Mouse (Mus musculus): Measurements from ENCODE around the gene Auts2. TPM values are rescaled to one million over a fixed set of nuclear protein-coding genes. Genes with fewer than 3 reads are reported as not detected.
A peak's percentile ranks its signal among the peaks of the same experiment; 100 is the strongest.

Auts2 gene
- polyA plus RNA-seq, 1 experiment from 2014 or later, result 75.0 TPM

GRCm38 (mm10) chr5:132114561-132115301 lies 428.4 kb downstream of the Auts2 start:
- no peaks in the 10 kb centered on the region for H3K36me3 ChIP-seq (ENCODE audit: control insufficient read depth, insufficient read depth, low read length)
- no peak overlapping the region for H3K4me2 ChIP-seq (ENCODE audit: low read length)
- 66% methylated on average over 8 of the region's 8 CpGs for WGBS
- H3K27me3 ChIP-seq (ENCODE audit: control insufficient read depth, insufficient read depth, low read length), result no peaks in the 10 kb centered on the region
- H3K9me3 ChIP-seq (ENCODE audit: control insufficient read depth, low read length), result no peaks in the 10 kb centered on the region
- no peak for ATAC-seq (ENCODE audit: low FRiP score, low TSS enrichment)
- peak; percentile 25 for DNase-seq
- no peak overlapping the region for H3K4me3 ChIP-seq (replicated peaks; ENCODE audit: low read depth, low read length)
- H3K9ac ChIP-seq (replicated peaks; ENCODE audit: low read length), result no peak overlapping the region
- H3K4me1 ChIP-seq (ENCODE audit: control insufficient read depth, insufficient read depth, low read length), result peaks cover 6% of the 10 kb centered on the region; the same call in 1 of the 2 replicates
- no peak overlapping the region for H3K27ac ChIP-seq (replicated peaks; ENCODE audit: low read depth, low read length)

- H3K36me3 ChIP-seq (ENCODE audit: control insufficient read depth, insufficient read depth, low read length), result no peaks in the 10 kb centered on the region
- no peaks in the 10 kb centered on the region for H3K27me3 ChIP-seq (ENCODE audit: control insufficient read depth, insufficient read depth, low read length)
- H3K4me3 ChIP-seq (replicated peaks; ENCODE audit: low read depth, low read length), result no peak overlapping the region
- 61% methylated on average over 7 of the region's 7 CpGs for WGBS
- H3K27ac ChIP-seq (replicated peaks; ENCODE audit: low read depth, low read length), result no peak overlapping the region
- H3K9me3 ChIP-seq (ENCODE audit: control insufficient read depth, low read length), result no peaks in the 10 kb centered on the region
- H3K9ac ChIP-seq (replicated peaks; ENCODE audit: low read length), result no peak overlapping the region
- no peak for ATAC-seq (ENCODE audit: low FRiP score, low TSS enrichment)
- peaks cover 6% of the 10 kb centered on the region; the same call in 1 of the 2 replicates for H3K4me1 ChIP-seq (ENCODE audit: control insufficient read depth, insufficient read depth, low read length)
- H3K4me2 ChIP-seq (ENCODE audit: low read length), result no peak overlapping the region
- DNase-seq, result peak; percentile 77
These were observed 429.7 kb downstream of the Auts2 start for GRCm38 (mm10) chr5:132113480-132113879.

GRCm38 (mm10) chr5:132112666-132113065 lies 430.5 kb downstream of the Auts2 start:
- 96% methylated on average over 7 of the region's 7 CpGs for WGBS
- ATAC-seq (ENCODE audit: low FRiP score, low TSS enrichment), result no peak
- no peak overlapping the region for H3K27ac ChIP-seq (replicated peaks; ENCODE audit: low read depth, low read length)
- peaks cover 6% of the 10 kb centered on the region; the same call in 1 of the 2 replicates for H3K4me1 ChIP-seq (ENCODE audit: control insufficient read depth, insufficient read depth, low read length)
- no peaks in the 10 kb centered on the region for H3K36me3 ChIP-seq (ENCODE audit: control insufficient read depth, insufficient read depth, low read length)
- no peaks in the 10 kb centered on the region for H3K9me3 ChIP-seq (ENCODE audit: control insufficient read depth, low read length)
- H3K27me3 ChIP-seq (ENCODE audit: control insufficient read depth, insufficient read depth, low read length), result no peaks in the 10 kb centered on the region
- H3K9ac ChIP-seq (replicated peaks; ENCODE audit: low read length), result no peak overlapping the region
- no peak overlapping the region for H3K4me3 ChIP-seq (replicated peaks; ENCODE audit: low read depth, low read length)
- no peak for DNase-seq
- H3K4me2 ChIP-seq (ENCODE audit: low read length), result no peak overlapping the region

GRCm38 (mm10) chr5:132102426-132102825 lies 440.7 kb downstream of the Auts2 start:
- Histone ChIP-seq H3K36me3 (ENCODE audit: control insufficient read depth, insufficient read depth, low read length) (no peaks in the 10 kb centered on the region), H3K9ac (replicated peaks; ENCODE audit: low read length) (no peak overlapping the region), H3K27ac (replicated peaks; ENCODE audit: low read depth, low read length) (no peak overlapping the region), H3K9me3 (ENCODE audit: control insufficient read depth, low read length) (no peaks in the 10 kb centered on the region), H3K4me3 (replicated peaks; ENCODE audit: low read depth, low read length) (no peak overlapping the region), H3K4me2 (ENCODE audit: low read length) (no peak overlapping the region), H3K27me3 (ENCODE audit: control insufficient read depth, insufficient read depth, low read length) (no peaks in the 10 kb centered on the region), H3K4me1 (ENCODE audit: control insufficient read depth, insufficient read depth, low read length) (peaks cover 13% of the 10 kb centered on the region)
- no peak for ATAC-seq (ENCODE audit: low FRiP score, low TSS enrichment)
- no peak for DNase-seq
- WGBS, result 92% methylated on average over 4 of the region's 4 CpGs

GRCm38 (mm10) chr5:132098461-132098860 lies 444.7 kb downstream of the Auts2 start:
- Histone ChIP-seq H3K9me3 (ENCODE audit: control insufficient read depth, low read length) (no peaks in the 10 kb centered on the region), H3K36me3 (ENCODE audit: control insufficient read depth, insufficient read depth, low read length) (no peaks in the 10 kb centered on the region), H3K4me3 (replicated peaks; ENCODE audit: low read depth, low read length) (no peak overlapping the region), H3K27ac (replicated peaks; ENCODE audit: low read depth, low read length) (no peak overlapping the region), H3K27me3 (ENCODE audit: control insufficient read depth, insufficient read depth, low read length) (no peaks in the 10 kb centered on the region), H3K4me2 (ENCODE audit: low read length) (no peak overlapping the region), H3K9ac (replicated peaks; ENCODE audit: low read length) (no peak overlapping the region), H3K4me1 (ENCODE audit: control insufficient read depth, insufficient read depth, low read length) (peaks cover 10% of the 10 kb centered on the region)
- DNase-seq (peak; percentile 40), ATAC-seq (ENCODE audit: low FRiP score, low TSS enrichment) (no peak)
- WGBS, result 8% methylated on average over 3 of the region's 3 CpGs

- peak; percentile 49 for DNase-seq
These were observed 450.4 kb downstream of the Auts2 start for GRCm38 (mm10) chr5:132092721-132093120.

GRCm38 (mm10) chr5:132089496-132090250 lies 453.5 kb downstream of the Auts2 start:
- Histone ChIP-seq H3K27ac (replicated peaks; ENCODE audit: low read depth, low read length) (peak overlapping the region; percentile 26; the same call in 1 of the 2 replicates), H3K4me2 (ENCODE audit: low read length) (no peak overlapping the region), H3K9me3 (ENCODE audit: control insufficient read depth, low read length) (no peaks in the 10 kb centered on the region), H3K27me3 (ENCODE audit: control insufficient read depth, insufficient read depth, low read length) (no peaks in the 10 kb centered on the region), H3K4me3 (replicated peaks; ENCODE audit: low read depth, low read length) (no peak overlapping the region), H3K4me1 (ENCODE audit: control insufficient read depth, insufficient read depth, low read length) (peaks cover 23% of the 10 kb centered on the region; the same call in 1 of the 2 replicates), H3K9ac (replicated peaks; ENCODE audit: low read length) (no peak overlapping the region), H3K36me3 (ENCODE audit: control insufficient read depth, insufficient read depth, low read length) (no peaks in the 10 kb centered on the region)
- ATAC-seq (ENCODE audit: low FRiP score, low TSS enrichment) (no peak), DNase-seq (peak; percentile 56)
- WGBS, result 62% methylated on average over 10 of the region's 10 CpGs

More at GRCm38 (mm10) chr5:132092721-132093120, 450.4 kb downstream of the Auts2 start:
- Histone ChIP-seq H3K4me2 (ENCODE audit: low read length) (no peak overlapping the region), H3K27ac (replicated peaks; ENCODE audit: low read depth, low read length) (no peak overlapping the region), H3K9me3 (ENCODE audit: control insufficient read depth, low read length) (no peaks in the 10 kb centered on the region), H3K9ac (replicated peaks; ENCODE audit: low read length) (no peak overlapping the region), H3K36me3 (ENCODE audit: control insufficient read depth, insufficient read depth, low read length) (no peaks in the 10 kb centered on the region), H3K4me3 (replicated peaks; ENCODE audit: low read depth, low read length) (no peak overlapping the region), H3K27me3 (ENCODE audit: control insufficient read depth, insufficient read depth, low read length) (no peaks in the 10 kb centered on the region), H3K4me1 (ENCODE audit: control insufficient read depth, insufficient read depth, low read length) (peaks cover 23% of the 10 kb centered on the region; the same call in 1 of the 2 replicates)
- WGBS, result 13% methylated on average over 6 of the region's 6 CpGs
- ATAC-seq (ENCODE audit: low FRiP score, low TSS enrichment), result no peak

GRCm38 (mm10) chr5:132088585-132088984 lies 454.6 kb downstream of the Auts2 start:
- Histone ChIP-seq H3K4me1 (ENCODE audit: control insufficient read depth, insufficient read depth, low read length) (peaks cover 23% of the 10 kb centered on the region; the same call in 1 of the 2 replicates), H3K4me3 (replicated peaks; ENCODE audit: low read depth, low read length) (no peak overlapping the region), H3K4me2 (ENCODE audit: low read length) (no peak overlapping the region), H3K27me3 (ENCODE audit: control insufficient read depth, insufficient read depth, low read length) (no peaks in the 10 kb centered on the region), H3K27ac (replicated peaks; ENCODE audit: low read depth, low read length) (no peak overlapping the region), H3K36me3 (ENCODE audit: control insufficient read depth, insufficient read depth, low read length) (no peaks in the 10 kb centered on the region), H3K9ac (replicated peaks; ENCODE audit: low read length) (no peak overlapping the region), H3K9me3 (ENCODE audit: control insufficient read depth, low read length) (no peaks in the 10 kb centered on the region)
- WGBS, result 61% methylated on average over 3 of the region's 3 CpGs
- DNase-seq (peak; percentile 62), ATAC-seq (ENCODE audit: low FRiP score, low TSS enrichment) (no peak)
